Mouse (Mus musculus) myocyte (in vitro differentiated cells): ENCODE results near the gene Ablim1. TPM values are rescaled to one million over a fixed set of nuclear protein-coding genes. Genes with fewer than 3 reads are reported as not detected.

Source experiments
- H3K27me3 ChIP-seq: one replicate; pipeline ENCODE4 v1.6.1; 2011; ENCODE audit not compliant: control insufficient read depth, insufficient read depth, insufficient read length
- H3K36me3 ChIP-seq: one replicate; pipeline ENCODE4 v1.6.1; 2011; ENCODE audit not compliant: control insufficient read depth, insufficient read depth
- H3K4me2 ChIP-seq: one replicate; pipeline ENCODE4 v1.6.1; 2011; ENCODE audit warnings: low read depth, control low read depth
- H3K4me3 ChIP-seq: one replicate; pipeline ENCODE4 v1.5.1; 2011; ENCODE audit warnings: mild to moderate bottlenecking, control low read depth, moderate library complexity
- H3K79me2 ChIP-seq: one replicate; pipeline ENCODE4 v1.6.1; 2011; ENCODE audit not compliant: control insufficient read depth, insufficient read depth
- H3ac ChIP-seq: one replicate; pipeline ENCODE4 v1.6.1; 2011; ENCODE audit not compliant: control insufficient read depth, insufficient read length
- CEBPB ChIP-seq: IDR thresholded peaks from 2 replicates; pipeline ENCODE4 v1.6.1; 2011; ENCODE audit warnings: mild to moderate bottlenecking, moderate library complexity; ENCODE audit not compliant: poor library complexity, insufficient read depth, severe bottlenecking
- E2F4 ChIP-seq: IDR thresholded peaks from one replicate; pipeline ENCODE4 v1.6.1; 2011; ENCODE audit warnings: mild to moderate bottlenecking, control low read depth, moderate library complexity; ENCODE audit not compliant: insufficient read depth
- MAX ChIP-seq: IDR thresholded peaks from one replicate; pipeline ENCODE4 v1.6.1; 2011; ENCODE audit warnings: low read depth, mild to moderate bottlenecking, control low read depth
- MYOD1 ChIP-seq, 3 experiments: IDR thresholded peaks; one replicate each; pipeline ENCODE4 v1.6.1; 2011; ENCODE audit warnings: control low read depth in 2 of 3, low read depth in 2 of 3, mild to moderate bottlenecking in 2 of 3, moderate library complexity in 1 of 3; ENCODE audit not compliant: insufficient read length in 2 of 3, control insufficient read depth in 1 of 3
- MYOG ChIP-seq, 3 experiments: IDR thresholded peaks; one replicate each; pipeline ENCODE4 v1.6.1; 2011; ENCODE audit warnings: control low read depth in 2 of 3, low read depth in 2 of 3, mild to moderate bottlenecking in 2 of 3; ENCODE audit not compliant: insufficient read length in 2 of 3, control insufficient read depth in 1 of 3, insufficient read depth in 1 of 3
- POLR2A ChIP-seq: IDR thresholded peaks from one replicate; pipeline ENCODE4 v1.6.1; 2011; ENCODE audit warnings: low read depth, mild to moderate bottlenecking, control low read depth, moderate library complexity; ENCODE audit not compliant: insufficient read length
- POLR2AphosphoS2 ChIP-seq: IDR thresholded peaks from one replicate; pipeline ENCODE4 v1.6.1; 2011; ENCODE audit warnings: low read depth, control low read depth; ENCODE audit not compliant: insufficient read length
- REST ChIP-seq: IDR thresholded peaks from one replicate; pipeline ENCODE4 v1.6.1; 2011; ENCODE audit warnings: mild to moderate bottlenecking, control low read depth, moderate library complexity; ENCODE audit not compliant: insufficient read depth, insufficient read length
- SRF ChIP-seq: IDR thresholded peaks from one replicate; pipeline ENCODE4 v1.6.1; 2011; ENCODE audit warnings: low read depth; ENCODE audit not compliant: control insufficient read depth, insufficient read length
- TCF12 ChIP-seq: IDR thresholded peaks from one replicate; pipeline ENCODE4 v1.6.1; 2011; ENCODE audit warnings: mild to moderate bottlenecking, control low read depth; ENCODE audit not compliant: poor library complexity, insufficient read depth, severe bottlenecking
- TCF3 ChIP-seq: IDR thresholded peaks from one replicate; pipeline ENCODE4 v1.6.1; 2011; ENCODE audit warnings: low read depth, control low read depth; ENCODE audit not compliant: insufficient read length
- USF1 ChIP-seq: IDR thresholded peaks from one replicate; pipeline ENCODE4 v1.6.1; 2011; ENCODE audit warnings: low read depth, mild to moderate bottlenecking, control low read depth, moderate library complexity
- polyA plus RNA-seq: library from polyadenylated mRNA; unstranded; fragments of >200 nt; fragmentation: generic; extraction: Trizol; gene quantifications from one replicate; pipeline ENCODE4 v1.2.1, GENCODE M21; 2012; ENCODE audit warnings: missing spikeins

Ablim1 gene
- polyA plus RNA-seq, 1 experiment, result 29.9 TPM

DNA sequence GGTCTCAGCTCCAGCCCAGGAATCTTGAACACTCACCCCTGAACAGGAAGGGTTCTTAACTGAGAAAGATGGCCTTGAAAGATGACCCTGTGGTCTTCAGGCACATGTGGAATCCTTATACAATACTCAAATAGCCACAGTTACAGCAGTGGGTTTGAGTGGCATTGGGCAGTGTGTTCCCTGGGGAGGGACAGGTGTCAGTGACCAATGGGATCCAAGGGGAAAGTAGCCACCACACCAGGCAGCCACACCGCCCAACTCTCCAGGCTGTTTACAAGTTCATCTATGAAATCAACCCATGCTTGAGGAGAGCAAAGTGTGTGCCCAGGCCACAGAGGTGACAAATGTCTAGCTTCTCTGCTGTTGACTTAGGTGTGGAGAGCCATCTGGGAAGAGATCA, 123.6 kb downstream of the Ablim1 start:
- no peak overlapping the region for H3K4me3 ChIP-seq
- no peak overlapping the region for H3ac ChIP-seq
- no peaks in the 10 kb centered on the region for H3K36me3 ChIP-seq
- TF ChIP-seq POLR2AphosphoS2 (no peak), E2F4 (no peak), CEBPB (no peak), SRF (no peak), POLR2A (no peak), MAX (no peak), TCF12 (no peak), TCF3 (peak; percentile 4), MYOD1 (IDR thresholded peaks at IDR 0.05; ENCODE audit: control insufficient read depth in 1 of 3, insufficient read length in 2 of 3, low read depth in 2 of 3) (peak; percentile 71 to 98 (median 86)), USF1 (no peak), REST (no peak), MYOG (IDR thresholded peaks at IDR 0.05; ENCODE audit: control insufficient read depth in 1 of 3, insufficient read depth in 1 of 3, insufficient read length in 2 of 3, low read depth in 2 of 3) (peak; percentile 56 to 91 (median 56))
- peaks cover 27% of the 10 kb centered on the region for H3K79me2 ChIP-seq
- H3K27me3 ChIP-seq, result no peaks in the 10 kb centered on the region
- peak overlapping the region; percentile 18 for H3K4me2 ChIP-seq

DNA sequence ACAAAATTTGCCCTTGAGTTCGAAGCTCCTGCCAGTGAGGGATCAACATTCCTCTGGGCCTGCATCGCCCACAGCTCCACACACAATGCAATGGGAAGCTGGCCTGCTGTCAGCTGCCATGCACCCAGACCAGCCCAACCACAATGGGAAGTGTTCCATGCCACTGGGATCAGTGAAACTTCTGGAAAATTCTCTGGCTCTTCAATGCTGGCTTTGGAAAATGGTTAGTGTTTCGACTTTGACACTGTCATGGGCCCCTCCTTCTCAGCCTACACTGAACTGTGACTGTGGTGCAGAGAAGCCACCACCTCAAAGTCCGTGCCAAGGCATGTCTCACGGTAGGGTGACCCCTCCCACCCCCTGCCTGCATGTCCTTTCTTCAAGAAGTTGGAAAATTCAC, 125.3 kb downstream of the Ablim1 start:
- H3K36me3 ChIP-seq, result no peaks in the 10 kb centered on the region
- peaks cover 29% of the 10 kb centered on the region for H3K79me2 ChIP-seq
- TF ChIP-seq MYOG (IDR thresholded peaks at IDR 0.05; ENCODE audit: control insufficient read depth in 1 of 3, insufficient read depth in 1 of 3, insufficient read length in 2 of 3, low read depth in 2 of 3) (peak; percentile 75 to 97 (median 83)), TCF3 (peak; percentile 78), POLR2AphosphoS2 (no peak), CEBPB (no peak), TCF12 (peak; percentile 31), E2F4 (no peak), SRF (no peak), USF1 (no peak), MYOD1 (IDR thresholded peaks at IDR 0.05; ENCODE audit: control insufficient read depth in 1 of 3, insufficient read length in 2 of 3, low read depth in 2 of 3) (peak; percentile 19 to 96 (median 87)), REST (no peak), MAX (no peak)
- H3ac ChIP-seq, result no peak overlapping the region
- peak overlapping the region; percentile 51 for H3K4me2 ChIP-seq
- H3K27me3 ChIP-seq, result no peaks in the 10 kb centered on the region
- H3K4me3 ChIP-seq, result no peak overlapping the region

DNA sequence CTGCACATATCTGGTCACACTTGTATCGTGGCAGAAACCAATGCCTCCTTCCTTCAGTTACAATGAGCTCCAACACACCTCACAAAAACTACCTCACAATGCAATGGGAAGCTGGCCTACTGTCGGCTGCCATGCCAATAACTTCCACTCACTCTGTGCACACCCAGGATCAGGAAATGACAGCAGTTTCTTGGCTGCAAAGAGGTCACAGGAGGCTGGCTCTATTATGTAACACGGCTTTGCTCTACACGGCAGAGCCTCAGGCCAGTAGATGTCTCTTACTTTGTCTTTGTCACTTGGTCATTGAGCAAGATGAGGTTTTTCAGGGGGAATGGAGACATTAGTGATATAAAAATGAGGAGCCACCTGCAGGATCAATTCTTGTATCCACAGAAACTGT, 126.2 kb downstream of the Ablim1 start:
- peaks cover 29% of the 10 kb centered on the region for H3K79me2 ChIP-seq
- no peak overlapping the region for H3ac ChIP-seq
- H3K4me3 ChIP-seq, result no peak overlapping the region
- TF ChIP-seq REST (no peak), USF1 (no peak), POLR2A (no peak), TCF12 (no peak), TCF3 (no peak)
- H3K4me2 ChIP-seq, result peak overlapping the region; percentile 51
- no peaks in the 10 kb centered on the region for H3K27me3 ChIP-seq
- no peaks in the 10 kb centered on the region for H3K36me3 ChIP-seq

GRCm38 (mm10) chr19:57185021-57185420, 129.7 kb downstream of the Ablim1 start:
- TF ChIP-seq TCF3 (no peak), POLR2AphosphoS2 (no peak), MYOG (IDR thresholded peaks at IDR 0.05; ENCODE audit: control insufficient read depth in 1 of 3, insufficient read depth in 1 of 3, insufficient read length in 2 of 3, low read depth in 2 of 3) (no peak), TCF12 (no peak)
- H3K27me3 ChIP-seq, result no peaks in the 10 kb centered on the region
- H3K4me2 ChIP-seq, result no peak overlapping the region
- H3K4me3 ChIP-seq, result no peak overlapping the region
- no peaks in the 10 kb centered on the region for H3K36me3 ChIP-seq
- peaks cover 32% of the 10 kb centered on the region for H3K79me2 ChIP-seq
- no peak overlapping the region for H3ac ChIP-seq

DNA sequence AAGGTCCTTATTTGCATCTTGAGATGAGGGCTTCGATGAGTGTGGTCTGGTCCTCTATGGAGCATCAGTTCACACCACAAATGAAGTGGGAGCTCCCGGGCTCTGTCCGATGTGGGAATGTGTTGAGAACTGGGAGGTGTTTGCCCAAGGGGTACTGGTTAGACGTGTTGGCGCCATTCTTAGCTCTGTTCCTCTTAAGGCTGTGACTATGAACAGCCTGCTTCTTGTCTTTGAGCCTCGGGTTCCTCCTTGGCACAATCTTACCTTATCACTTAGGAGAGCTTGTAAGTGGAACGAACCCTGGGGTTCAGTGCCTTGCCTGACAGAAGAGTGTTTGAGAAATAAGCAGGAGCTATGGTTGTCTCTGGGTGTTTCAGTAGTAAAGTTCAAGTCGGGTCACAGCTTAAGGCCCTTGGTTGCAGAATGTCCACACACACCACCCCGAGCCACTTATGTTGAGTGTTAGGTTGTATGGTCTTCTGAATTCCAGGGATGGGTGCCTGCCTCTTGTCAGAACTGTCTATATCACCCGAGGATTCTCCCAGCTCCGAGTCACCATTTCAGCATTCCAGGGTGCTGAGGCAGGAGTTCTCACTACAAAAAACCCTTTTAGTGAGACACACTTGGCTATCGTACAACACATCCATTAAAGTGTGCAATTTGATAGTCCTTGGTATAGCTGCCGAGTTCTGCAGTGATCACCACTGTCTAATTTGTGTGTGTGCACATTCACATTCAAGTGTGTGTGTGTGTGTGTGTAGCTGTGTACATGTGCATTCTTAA, 131.6 kb downstream of the Ablim1 start:
- H3K4me3 ChIP-seq, result no peak overlapping the region
- no peak for TF ChIP-seq CEBPB
- no peak for TF ChIP-seq TCF3
- TF ChIP-seq REST, result no peak
- TF ChIP-seq MYOD1 (IDR thresholded peaks at IDR 0.05; ENCODE audit: control insufficient read depth in 1 of 3, insufficient read length in 2 of 3, low read depth in 2 of 3), result no peak
- TF ChIP-seq TCF12, result no peak
- no peak for TF ChIP-seq MAX
- TF ChIP-seq POLR2A, result no peak
- no peak for TF ChIP-seq E2F4
- no peak for TF ChIP-seq SRF
- TF ChIP-seq USF1, result no peak
- TF ChIP-seq POLR2AphosphoS2, result no peak
- TF ChIP-seq MYOG (IDR thresholded peaks at IDR 0.05; ENCODE audit: control insufficient read depth in 1 of 3, insufficient read depth in 1 of 3, insufficient read length in 2 of 3, low read depth in 2 of 3), result no peak
- H3ac ChIP-seq, result no peak overlapping the region
- no peak overlapping the region for H3K4me2 ChIP-seq
- no peaks in the 10 kb centered on the region for H3K36me3 ChIP-seq
- no peaks in the 10 kb centered on the region for H3K27me3 ChIP-seq
- H3K79me2 ChIP-seq, result peaks cover 37% of the 10 kb centered on the region
